Mouse (Mus musculus) E14TG2a.4 (cell line): ENCODE measurements around the gene Dtl.

Source experiments
- CTCF ChIP-seq: conservative IDR thresholded peaks from 2 replicates; pipeline ENCODE4 v1.5.1; 2014; ENCODE audit warnings: low read length
- POU5F1 ChIP-seq: IDR thresholded peaks from 2 replicates; pipeline ENCODE4 v1.6.1; 2014; ENCODE audit warnings: low read length, borderline replicate concordance

- TF ChIP-seq CTCF (no peak), POU5F1 (no peak)
Measured at GRCm38 (mm10) chr1:191498271-191498955, 76.9 kb downstream of the Dtl start.
